Mouse (Mus musculus): Measurements from ENCODE around the gene Arhgap35.
A peak's percentile ranks its signal among the peaks of the same experiment; 100 is the strongest.

Arhgap35 gene

GRCm38 (mm10) chr7:16507284-16507683 is 107.5 kb downstream of the Arhgap35 start:
- peak; percentile 86 for DNase-seq

GRCm38 (mm10) chr7:16505226-16505593 is 109.6 kb downstream of the Arhgap35 start:
- no peak for DNase-seq

- no peak for DNase-seq
Observed at GRCm38 (mm10) chr7:16504573-16505225, 110.1 kb downstream of the Arhgap35 start.

- no peak for DNase-seq
Observed at GRCm38 (mm10) chr7:16501571-16501970, 113.2 kb downstream of the Arhgap35 start.

GRCm38 (mm10) chr7:16499671-16500104 is 115.1 kb downstream of the Arhgap35 start:
- DNase-seq = no peak

GRCm38 (mm10) chr7:16496260-16496659 is 118.5 kb downstream of the Arhgap35 start:
- no peak for DNase-seq

GRCm38 (mm10) chr7:16493361-16493760 is 121.4 kb downstream of the Arhgap35 start:
- peak; percentile 44 for DNase-seq

GRCm38 (mm10) chr7:16492211-16492610 is 122.6 kb downstream of the Arhgap35 start:
- DNase-seq = no peak

- peak; percentile 79 for DNase-seq
Observed at GRCm38 (mm10) chr7:16491759-16492158, 123.0 kb downstream of the Arhgap35 start.

GRCm38 (mm10) chr7:16489948-16490347 is 124.8 kb downstream of the Arhgap35 start:
- DNase-seq = peak; percentile 28

- no peak for DNase-seq
Observed at GRCm38 (mm10) chr7:16488816-16489215, 126.0 kb downstream of the Arhgap35 start.

GRCm38 (mm10) chr7:16477628-16478027 is 137.2 kb downstream of the Arhgap35 start, which contains the start of gene Npas1:
Gene Npas1 (minus strand): TSS chr7:16477728.
- no peak for DNase-seq

- DNase-seq = no peak
Observed at GRCm38 (mm10) chr7:16476600-16476989, 138.2 kb downstream of the Arhgap35 start.

- no peak for DNase-seq
Observed at GRCm38 (mm10) chr7:16475764-16476599, 138.8 kb downstream of the Arhgap35 start.

- DNase-seq = no peak
Observed at GRCm38 (mm10) chr7:16475321-16475720, 139.5 kb downstream of the Arhgap35 start.

GRCm38 (mm10) chr7:16474445-16474844 is 140.3 kb downstream of the Arhgap35 start:
- peak; percentile 39 for DNase-seq

- no peak for DNase-seq
Observed at GRCm38 (mm10) chr7:16473847-16474246, 140.9 kb downstream of the Arhgap35 start.

- no peak for DNase-seq
Observed at GRCm38 (mm10) chr7:16472116-16472709, 142.6 kb downstream of the Arhgap35 start.

GRCm38 (mm10) chr7:16471549-16471948 is 143.2 kb downstream of the Arhgap35 start:
- DNase-seq = peak; percentile 50

- DNase-seq = no peak
Observed at GRCm38 (mm10) chr7:16468115-16468514, 146.7 kb downstream of the Arhgap35 start.

- DNase-seq = peak; percentile 22
Observed at GRCm38 (mm10) chr7:16466565-16466964, 148.2 kb downstream of the Arhgap35 start.

GRCm38 (mm10) chr7:16465568-16465967 is 149.2 kb downstream of the Arhgap35 start:
- DNase-seq = no peak

GRCm38 (mm10) chr7:16465160-16465559 is 149.6 kb downstream of the Arhgap35 start:
- peak; percentile 81 for DNase-seq

GRCm38 (mm10) chr7:16463214-16463613 is 151.6 kb downstream of the Arhgap35 start:
- DNase-seq = peak; percentile 87
